Mouse (Mus musculus) ES-Bruce4 (cell line): ENCODE results near the gene Gm17359. TPM values are rescaled to one million over a fixed set of nuclear protein-coding genes. Genes with fewer than 3 reads are reported as not detected.

Experiments
- H3K27ac ChIP-seq: 2 replicates; pipeline ENCODE4 v1.5.1; 2012; ENCODE audit warnings: low read length, inconsistent platforms; ENCODE audit not compliant: insufficient read depth
- H3K27me3 ChIP-seq: 2 replicates; pipeline ENCODE4 v1.6.1; 2012; ENCODE audit warnings: mild to moderate bottlenecking, low read length, inconsistent platforms; ENCODE audit not compliant: control insufficient read depth, poor library complexity, insufficient read depth, severe bottlenecking
- H3K36me3 ChIP-seq: 2 replicates; pipeline ENCODE4 v1.6.1; 2012; ENCODE audit warnings: inconsistent platforms, mild to moderate bottlenecking, low read length, moderate library complexity; ENCODE audit not compliant: control insufficient read depth, poor library complexity, insufficient read depth, severe bottlenecking
- H3K4me1 ChIP-seq: one replicate; pipeline ENCODE4 v1.8.1; 2011; ENCODE audit warnings: low read length; ENCODE audit not compliant: control insufficient read depth, insufficient read depth
- H3K4me3 ChIP-seq: 2 replicates; pipeline ENCODE4 v1.5.1; 2011; ENCODE audit warnings: low read depth, mild to moderate bottlenecking, low read length
- H3K9ac ChIP-seq: 2 replicates; pipeline ENCODE4 v1.6.1; 2012; ENCODE audit warnings: low read depth, mild to moderate bottlenecking, inconsistent platforms; ENCODE audit not compliant: poor library complexity, severe bottlenecking
- H3K9me3 ChIP-seq: replicated peaks from 2 replicates; pipeline ENCODE4 v1.6.1; 2012; ENCODE audit warnings: mild to moderate bottlenecking, low read length, inconsistent platforms; ENCODE audit not compliant: control insufficient read depth, poor library complexity, insufficient read depth, severe bottlenecking
- CTCF ChIP-seq: IDR thresholded peaks from one replicate; pipeline ENCODE4 v1.8.1; 2011; ENCODE audit warnings: low read depth, low read length
- EP300 ChIP-seq: IDR thresholded peaks from 2 replicates; pipeline ENCODE4 v1.6.1; 2011; ENCODE audit warnings: low read depth, low read length; ENCODE audit not compliant: insufficient read depth
- POLR2A ChIP-seq: IDR thresholded peaks from one replicate; pipeline ENCODE4 v1.8.1; 2011; ENCODE audit warnings: low read length; ENCODE audit not compliant: insufficient read depth
- polyA plus RNA-seq: library from polyadenylated mRNA; stranded (reverse); fragments of >200 nt; gene quantifications from 2 replicates; pipeline ENCODE4 v1.2.4, GENCODE M21; 2011; ENCODE audit warnings: low read depth; ENCODE audit not compliant: missing spikeins, insufficient read depth, insufficient read length

The Gm17359 gene
- polyA plus RNA-seq, 1 experiment = not detected

- no peaks in the 10 kb centered on the region for H3K36me3 ChIP-seq
- H3K27ac ChIP-seq = no peak overlapping the region
- H3K4me1 ChIP-seq = no peaks in the 10 kb centered on the region
- no peak overlapping the region for H3K4me3 ChIP-seq
- no peaks in the 10 kb centered on the region for H3K27me3 ChIP-seq
- no peaks in the 10 kb centered on the region for H3K9me3 ChIP-seq
- TF ChIP-seq POLR2A (no peak), EP300 (no peak), CTCF (no peak)
- no peak overlapping the region for H3K9ac ChIP-seq
Observed at GRCm38 (mm10) chr3:79311895-79312294, 24.6 kb upstream of the Gm17359 start.

DNA sequence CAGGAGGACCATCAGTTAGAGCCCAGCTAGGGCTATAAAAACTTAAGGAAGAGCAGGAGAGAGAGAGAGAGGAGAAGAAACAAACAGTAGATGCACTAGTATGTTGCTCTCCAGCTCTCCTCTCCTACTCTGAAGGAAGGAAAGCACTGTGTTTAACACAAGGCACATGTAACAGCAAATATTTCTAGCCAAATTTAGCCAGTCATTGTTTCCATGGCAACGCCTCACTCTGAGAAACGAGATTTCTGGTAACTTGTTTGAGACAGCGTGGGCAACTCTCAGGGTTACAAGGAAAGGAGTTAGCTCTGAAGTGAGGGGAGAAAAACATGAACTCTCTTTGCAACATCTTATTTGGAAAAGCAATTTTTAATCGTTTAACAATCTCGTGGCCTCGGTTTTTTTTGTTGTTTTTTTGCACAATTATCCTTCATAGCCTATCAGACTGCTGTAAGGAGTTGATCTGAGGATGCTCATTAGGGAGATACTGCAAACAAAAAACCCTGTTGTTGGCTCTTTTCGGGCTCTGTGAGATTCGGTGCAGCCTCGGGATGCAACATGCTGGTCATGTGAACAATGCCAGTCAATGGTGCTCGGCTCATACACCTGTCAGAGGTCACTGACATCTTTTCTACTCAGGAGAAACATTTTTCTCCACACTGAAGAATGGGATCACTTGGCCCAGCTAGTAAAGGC is 22.3 kb upstream of the Gm17359 start:
- no peaks in the 10 kb centered on the region for H3K36me3 ChIP-seq
- H3K4me1 ChIP-seq = no peaks in the 10 kb centered on the region
- TF ChIP-seq CTCF (no peak), POLR2A (no peak)
- H3K4me3 ChIP-seq = no peak overlapping the region
- no peaks in the 10 kb centered on the region for H3K27me3 ChIP-seq
- H3K9me3 ChIP-seq = no peaks in the 10 kb centered on the region
- no peak overlapping the region for H3K27ac ChIP-seq
- H3K9ac ChIP-seq = no peak overlapping the region

- Histone ChIP-seq H3K9me3 (no peaks in the 10 kb centered on the region), H3K27me3 (peaks cover 1% of the 10 kb centered on the region; the same call in 1 of the 2 replicates), H3K9ac (no peak overlapping the region), H3K4me1 (peaks cover 4% of the 10 kb centered on the region), H3K27ac (no peak overlapping the region), H3K4me3 (no peak overlapping the region), H3K36me3 (no peaks in the 10 kb centered on the region)
- TF ChIP-seq POLR2A = no peak
- TF ChIP-seq CTCF = no peak
- TF ChIP-seq EP300 = no peak
Observed at GRCm38 (mm10) chr3:79324697-79325526, 11.5 kb upstream of the Gm17359 start.

GRCm38 (mm10) chr3:79329691-79330315 is 6.7 kb upstream of the Gm17359 start:
- H3K27me3 ChIP-seq = peaks cover 1% of the 10 kb centered on the region; the same call in 1 of the 2 replicates
- no peak overlapping the region for H3K27ac ChIP-seq
- no peaks in the 10 kb centered on the region for H3K9me3 ChIP-seq
- no peak for TF ChIP-seq POLR2A
- no peak for TF ChIP-seq EP300
- no peak for TF ChIP-seq CTCF
- no peak overlapping the region for H3K4me3 ChIP-seq
- no peaks in the 10 kb centered on the region for H3K36me3 ChIP-seq
- no peak overlapping the region for H3K9ac ChIP-seq
- peaks cover 4% of the 10 kb centered on the region for H3K4me1 ChIP-seq

- Histone ChIP-seq H3K4me1 (no peaks in the 10 kb centered on the region), H3K27ac (no peak overlapping the region)
Observed at GRCm38 (mm10) chr3:79333051-79333450, 3.4 kb upstream of the Gm17359 start.

More at GRCm38 (mm10) chr3:79333051-79333450, 3.4 kb upstream of the Gm17359 start:
- TF ChIP-seq EP300 (no peak), POLR2A (no peak), CTCF (no peak)
- H3K36me3 ChIP-seq = no peaks in the 10 kb centered on the region
- no peaks in the 10 kb centered on the region for H3K9me3 ChIP-seq
- no peak overlapping the region for H3K9ac ChIP-seq
- no peak overlapping the region for H3K4me3 ChIP-seq
- H3K27me3 ChIP-seq = peaks cover 1% of the 10 kb centered on the region; the same call in 1 of the 2 replicates
